Mouse (Mus musculus) forebrain, embryonic 16.5 days (tissue): ENCODE results near the gene Aplp2. TPM values are rescaled to one million over a fixed set of nuclear protein-coding genes. Genes with fewer than 3 reads are reported as not detected.

Source experiments
- ATAC-seq: fragments of 200-750 bp; cut with Nextera tagmentation; 2 replicates; pipeline ENCODE4 v1.8.0; 2017; ENCODE audit warnings: mild to moderate bottlenecking, moderate library complexity
- H3K27ac ChIP-seq: fragments of 300-500 bp; sonication (generic); 2 replicates; pipeline ENCODE4 v1.5.1; 2014; ENCODE audit warnings: low read length, control low read depth
- H3K27me3 ChIP-seq: fragments of 300-500 bp; sonication (generic); replicated peaks from 2 replicates; pipeline ENCODE4 v1.6.1; 2014; ENCODE audit warnings: low read length; ENCODE audit not compliant: control insufficient read depth, insufficient read depth
- H3K36me3 ChIP-seq: fragments of 300-500 bp; sonication (generic); 2 replicates; pipeline ENCODE4 v1.6.1; 2014; ENCODE audit not compliant: control insufficient read depth, insufficient read depth
- H3K4me1 ChIP-seq: fragments of 300-500 bp; sonication (generic); replicated peaks from 2 replicates; pipeline ENCODE4 v1.6.1; 2014; ENCODE audit warnings: low read length; ENCODE audit not compliant: control insufficient read depth, insufficient read depth
- H3K4me2 ChIP-seq: fragments of 300-500 bp; sonication (generic); 2 replicates; pipeline ENCODE4 v1.6.1; 2014; ENCODE audit warnings: mild to moderate bottlenecking, low read length, control low read depth
- H3K4me3 ChIP-seq: fragments of 300-500 bp; sonication (generic); replicated peaks from 2 replicates; pipeline ENCODE4 v1.5.1; 2014; ENCODE audit warnings: mild to moderate bottlenecking, low read length, control low read depth
- H3K9ac ChIP-seq: fragments of 300-500 bp; sonication (generic); replicated peaks from 2 replicates; pipeline ENCODE4 v1.6.1; 2014; ENCODE audit warnings: low read depth, low read length, control low read depth
- H3K9me3 ChIP-seq: fragments of 300-500 bp; sonication (generic); 2 replicates; pipeline ENCODE4 v1.6.1; 2016; ENCODE audit warnings: low read length; ENCODE audit not compliant: control insufficient read depth
- WGBS: fragments of 180-500 bp; shearing (Covaris S2); extraction: QIAGEN DNeasy Blood & Tissue Kit; methylation state at CpG from one replicate; pipeline ENCODE4 v1.1.7; 2014; 5-methylcytosine and 5-hydroxymethylcytosine counted together
- polyA plus RNA-seq: library from polyadenylated mRNA; unstranded; fragments of >200 nt; fragmentation: Nextera tagmentation; extraction: Ambion mirVana; gene quantifications from 2 replicates; pipeline ENCODE4 v1.2.1, GENCODE M21; 2015

Gene Aplp2
- polyA plus RNA-seq, 1 experiment from 2014 or later: 275 TPM

DNA sequence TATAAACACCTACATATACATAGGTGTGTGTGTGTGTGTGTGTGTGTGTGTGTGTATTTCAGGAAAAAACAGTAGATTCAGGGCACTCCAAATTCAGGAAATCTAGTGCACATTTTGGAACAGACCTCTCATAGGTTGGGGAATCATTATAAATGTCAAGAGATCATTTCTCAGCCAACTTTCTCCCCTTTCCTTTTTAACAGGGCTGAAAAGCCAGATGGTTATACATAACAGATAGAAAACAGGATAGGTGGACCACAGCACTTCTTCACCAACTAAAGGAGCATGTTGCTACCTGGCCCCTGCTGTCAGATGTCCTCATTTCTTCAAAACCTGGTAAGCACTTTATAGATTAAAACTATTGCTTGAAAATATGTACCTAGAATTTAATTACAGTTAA is 14.9 kb downstream of the Aplp2 start:
- no peaks in the 10 kb centered on the region for H3K4me1 ChIP-seq
- no peak overlapping the region for H3K9ac ChIP-seq
- no peaks in the 10 kb centered on the region for H3K36me3 ChIP-seq
- ATAC-seq: no peak
- no peaks in the 10 kb centered on the region for H3K27me3 ChIP-seq
- H3K4me2 ChIP-seq: no peak overlapping the region
- H3K9me3 ChIP-seq: peaks cover 2% of the 10 kb centered on the region; the same call in 1 of the 2 replicates
- H3K4me3 ChIP-seq: no peak overlapping the region
- H3K27ac ChIP-seq: no peak overlapping the region

DNA sequence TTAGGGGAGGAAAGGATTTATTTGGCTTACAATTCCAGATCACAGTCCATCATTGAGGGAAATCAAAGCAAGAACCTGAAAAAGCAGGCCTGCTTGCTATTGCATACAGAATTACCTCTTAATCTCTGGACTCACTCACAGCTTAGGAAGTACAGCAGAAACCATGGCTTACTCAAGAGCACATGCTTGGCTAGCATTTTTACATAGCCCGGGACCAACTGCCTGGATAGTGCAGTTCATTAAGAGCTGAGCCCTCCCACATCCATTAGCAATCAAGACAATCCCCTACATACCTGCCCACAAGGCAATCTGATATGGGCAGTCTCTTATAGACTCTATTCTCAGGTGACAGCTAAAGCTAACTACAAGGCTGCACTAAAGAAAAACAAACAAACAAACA is 16.0 kb downstream of the Aplp2 start:
- H3K4me2 ChIP-seq: no peak overlapping the region
- H3K27ac ChIP-seq: no peak overlapping the region
- H3K4me1 ChIP-seq: no peaks in the 10 kb centered on the region
- H3K36me3 ChIP-seq: no peaks in the 10 kb centered on the region
- peaks cover 2% of the 10 kb centered on the region; the same call in 1 of the 2 replicates for H3K9me3 ChIP-seq
- H3K4me3 ChIP-seq: no peak overlapping the region
- no peaks in the 10 kb centered on the region for H3K27me3 ChIP-seq
- H3K9ac ChIP-seq: no peak overlapping the region
- no peak for ATAC-seq
- WGBS: 97% methylated on average over 1 of the region's 1 CpGs

DNA sequence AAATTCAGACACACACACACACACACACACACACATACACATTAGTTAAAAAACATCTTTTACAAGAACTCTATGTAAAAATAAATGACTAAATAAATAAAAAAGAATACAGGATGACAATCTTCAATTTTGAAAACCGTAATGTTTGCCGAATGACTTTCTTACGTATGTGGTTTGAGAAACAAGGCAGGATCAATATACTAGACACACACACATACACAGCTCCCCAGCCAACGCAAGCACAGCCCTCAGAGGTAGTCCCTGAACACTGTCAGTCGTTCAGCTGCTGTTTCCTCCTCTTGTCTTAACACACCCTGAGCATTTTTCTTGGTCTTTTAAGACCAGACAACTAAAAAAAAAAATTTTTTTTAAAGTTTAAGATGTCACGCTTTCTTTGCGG is 19.2 kb downstream of the Aplp2 start:
- Histone ChIP-seq H3K27me3 (no peaks in the 10 kb centered on the region), H3K4me3 (no peak overlapping the region), H3K4me2 (no peak overlapping the region), H3K36me3 (no peaks in the 10 kb centered on the region), H3K9ac (no peak overlapping the region), H3K4me1 (peaks cover 3% of the 10 kb centered on the region; the same call in 1 of the 2 replicates), H3K27ac (no peak overlapping the region), H3K9me3 (peaks cover 2% of the 10 kb centered on the region; the same call in 1 of the 2 replicates)
- 95% methylated on average over 7 of the region's 7 CpGs for WGBS
- ATAC-seq: no peak

DNA sequence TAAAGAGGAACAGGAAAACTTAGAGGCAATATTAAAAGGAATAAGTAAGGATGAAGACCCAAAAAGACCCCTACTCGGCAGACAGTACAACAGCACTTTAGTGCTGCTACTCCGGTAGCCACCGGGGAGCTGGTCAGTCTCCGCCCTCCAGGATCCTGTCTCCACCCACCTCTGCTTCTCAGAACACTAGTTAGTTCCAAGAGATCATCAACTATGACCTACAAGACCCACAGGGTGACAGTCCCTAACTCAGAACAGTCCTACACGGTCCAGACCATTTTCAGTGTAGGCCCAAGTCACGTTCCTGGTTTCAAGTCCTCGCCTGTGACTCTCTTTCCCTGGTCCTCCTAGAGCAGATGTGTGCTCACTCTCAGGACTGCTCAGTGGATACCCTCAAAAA is 20.1 kb downstream of the Aplp2 start:
- H3K4me3 ChIP-seq: no peak overlapping the region
- 82% methylated on average over 7 of the region's 7 CpGs for WGBS
- peaks cover 3% of the 10 kb centered on the region; the same call in 1 of the 2 replicates for H3K4me1 ChIP-seq
- H3K4me2 ChIP-seq: no peak overlapping the region
- H3K27ac ChIP-seq: no peak overlapping the region
- no peak for ATAC-seq
- no peaks in the 10 kb centered on the region for H3K27me3 ChIP-seq
- no peak overlapping the region for H3K9ac ChIP-seq
- peaks cover 2% of the 10 kb centered on the region; the same call in 1 of the 2 replicates for H3K9me3 ChIP-seq
- no peaks in the 10 kb centered on the region for H3K36me3 ChIP-seq

DNA sequence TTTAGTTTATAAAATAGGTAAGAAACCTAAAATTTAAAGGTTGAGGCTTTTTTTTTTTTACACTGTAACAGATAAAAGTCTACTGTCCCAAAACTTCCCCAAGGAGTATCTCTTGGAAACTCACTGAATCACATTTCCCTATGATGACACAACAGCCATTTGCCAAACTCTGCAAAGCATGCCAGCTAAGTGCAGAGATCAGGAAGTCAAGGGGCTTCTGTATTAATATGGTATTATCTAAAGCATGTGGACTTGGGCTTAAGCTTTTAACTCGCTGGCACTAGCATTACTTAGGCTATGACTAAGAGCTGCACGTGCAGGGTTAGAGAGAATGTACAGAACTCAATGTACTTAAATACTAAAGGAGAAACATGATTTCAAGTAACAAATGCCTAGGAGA is 22.4 kb downstream of the Aplp2 start:
- WGBS: 77% methylated on average over 2 of the region's 2 CpGs
- no peaks in the 10 kb centered on the region for H3K27me3 ChIP-seq
- no peak overlapping the region for H3K4me2 ChIP-seq
- no peaks in the 10 kb centered on the region for H3K36me3 ChIP-seq
- no peak overlapping the region for H3K27ac ChIP-seq
- H3K9ac ChIP-seq: no peak overlapping the region
- H3K4me1 ChIP-seq: peaks cover 3% of the 10 kb centered on the region; the same call in 1 of the 2 replicates
- no peak overlapping the region for H3K4me3 ChIP-seq
- no peaks in the 10 kb centered on the region for H3K9me3 ChIP-seq
- ATAC-seq: no peak

DNA sequence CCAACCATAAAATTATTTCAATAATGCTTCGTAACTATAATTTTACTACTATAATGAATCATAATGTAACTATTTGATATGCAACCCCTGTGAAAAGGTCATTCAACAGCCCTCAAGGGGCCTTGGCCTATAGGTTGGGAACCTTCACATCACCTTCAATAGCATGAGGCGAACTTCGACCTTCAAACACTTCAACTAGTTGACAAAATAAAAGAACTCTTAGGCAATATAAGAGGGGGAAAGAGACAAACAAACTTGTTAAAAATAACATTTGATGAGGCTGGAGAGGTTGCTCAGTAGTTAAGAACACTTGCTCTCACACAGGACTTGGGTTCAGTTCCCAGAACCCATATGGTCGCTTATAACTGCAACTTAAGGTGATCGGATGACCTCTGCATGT is 27.2 kb downstream of the Aplp2 start:
- no peaks in the 10 kb centered on the region for H3K9me3 ChIP-seq
- H3K9ac ChIP-seq: no peak overlapping the region
- no peaks in the 10 kb centered on the region for H3K27me3 ChIP-seq
- no peak for ATAC-seq
- WGBS: 97% methylated on average over 5 of the region's 5 CpGs
- H3K27ac ChIP-seq: no peak overlapping the region
- no peak overlapping the region for H3K4me2 ChIP-seq
- H3K36me3 ChIP-seq: no peaks in the 10 kb centered on the region
- H3K4me1 ChIP-seq: peaks cover 3% of the 10 kb centered on the region; the same call in 1 of the 2 replicates
- no peak overlapping the region for H3K4me3 ChIP-seq

DNA sequence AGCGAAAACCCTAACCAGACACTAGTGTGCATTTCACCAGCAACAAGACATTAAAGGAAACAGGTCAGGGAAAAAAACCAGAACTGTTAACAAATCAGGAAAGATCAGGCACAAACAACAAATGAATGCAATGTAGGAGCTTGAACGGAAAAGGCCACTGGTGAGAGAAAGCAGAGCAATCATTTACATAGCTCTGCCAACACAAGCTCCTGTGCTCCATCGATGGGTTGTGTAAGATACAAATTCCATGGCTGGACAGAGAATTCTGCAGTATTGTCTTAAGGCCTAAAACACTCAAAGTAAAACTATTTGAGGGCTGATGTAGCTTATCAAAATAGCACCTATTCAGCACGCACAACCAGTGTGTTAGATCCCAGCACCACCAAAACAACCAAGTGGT is 28.6 kb downstream of the Aplp2 start:
- Histone ChIP-seq H3K36me3 (no peaks in the 10 kb centered on the region), H3K4me1 (peaks cover 3% of the 10 kb centered on the region; the same call in 1 of the 2 replicates), H3K9me3 (no peaks in the 10 kb centered on the region), H3K4me3 (no peak overlapping the region), H3K27ac (no peak overlapping the region), H3K4me2 (no peak overlapping the region), H3K27me3 (no peaks in the 10 kb centered on the region), H3K9ac (no peak overlapping the region)
- no peak for ATAC-seq
- WGBS: 83% methylated on average over 4 of the region's 4 CpGs

DNA sequence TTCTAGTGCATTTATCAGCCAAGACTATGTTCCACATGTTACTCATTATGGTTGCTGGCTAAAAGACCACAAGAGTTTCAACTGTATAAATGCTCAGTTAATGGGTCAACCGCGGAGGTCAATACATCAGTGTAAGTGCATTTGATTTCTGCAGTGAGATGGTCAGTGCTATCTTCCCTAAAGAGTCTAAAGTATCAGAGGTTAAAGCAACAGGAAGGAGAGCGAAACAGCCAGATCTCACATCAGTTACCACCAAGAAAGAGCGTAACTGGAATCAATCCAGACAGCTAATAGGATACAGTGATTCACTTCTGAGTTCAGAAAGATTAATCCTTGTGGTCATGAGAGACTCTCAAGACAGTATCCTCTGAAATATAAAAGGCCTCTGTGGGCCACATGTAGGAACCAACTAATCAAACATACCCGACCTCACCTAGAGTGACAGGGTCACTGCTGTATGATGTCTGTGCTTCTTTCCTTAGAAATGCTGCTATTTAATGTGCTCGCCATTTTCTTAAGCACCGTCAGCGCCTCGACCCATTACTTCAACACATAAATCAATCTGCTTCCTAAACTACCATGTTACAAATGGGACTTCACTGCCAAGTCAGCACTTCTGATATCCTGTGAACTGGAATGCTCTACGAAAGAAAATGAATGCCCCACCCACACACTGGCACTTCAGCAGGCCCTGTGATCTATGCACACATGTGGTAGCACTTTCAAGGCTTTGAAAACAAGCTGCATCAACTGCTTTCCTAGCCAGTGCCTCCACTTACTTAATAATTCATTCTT is 30.1 kb downstream of the Aplp2 start:
- no peaks in the 10 kb centered on the region for H3K9me3 ChIP-seq
- no peak overlapping the region for H3K4me2 ChIP-seq
- no peak overlapping the region for H3K9ac ChIP-seq
- no peaks in the 10 kb centered on the region for H3K36me3 ChIP-seq
- H3K4me3 ChIP-seq: no peak overlapping the region
- H3K27ac ChIP-seq: no peak overlapping the region
- peaks cover 13% of the 10 kb centered on the region for H3K4me1 ChIP-seq
- H3K27me3 ChIP-seq: no peaks in the 10 kb centered on the region
- 77% methylated on average over 10 of the region's 10 CpGs for WGBS
- no peak for ATAC-seq

DNA sequence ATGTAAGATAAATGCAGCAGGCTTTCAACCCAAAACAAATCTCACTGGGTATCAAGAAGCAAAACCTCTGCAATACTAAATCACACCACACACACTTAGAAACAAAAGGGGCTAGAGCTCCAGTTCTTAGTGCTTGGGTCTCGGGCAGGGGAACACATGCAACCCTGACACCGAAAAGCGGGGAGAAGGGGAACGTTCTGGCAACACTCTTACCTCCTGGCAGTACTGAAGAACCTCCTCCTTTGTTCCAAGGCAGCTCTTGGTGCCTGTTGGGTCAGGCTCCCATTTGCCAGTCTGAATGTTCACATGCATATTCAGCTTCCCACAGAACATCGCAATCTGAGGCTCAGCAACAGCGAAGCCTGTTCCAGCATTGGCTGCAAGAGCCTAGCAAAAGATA is 33.9 kb downstream of the Aplp2 start:
- Histone ChIP-seq H3K36me3 (no peaks in the 10 kb centered on the region), H3K9ac (no peak overlapping the region), H3K4me3 (no peak overlapping the region), H3K4me1 (peaks cover 33% of the 10 kb centered on the region), H3K27ac (peak overlapping the region; percentile 1; the same call in 1 of the 2 replicates), H3K4me2 (no peak overlapping the region), H3K9me3 (no peaks in the 10 kb centered on the region), H3K27me3 (no peaks in the 10 kb centered on the region)
- 71% methylated on average over 6 of the region's 6 CpGs for WGBS
- 0 out of 2 replicates have a peak, but pooled peaks have one; percentile 17 for ATAC-seq
